Mouse (Mus musculus): Measurements from ENCODE around the gene Kdm1a.

GRCm38 (mm10) chr4:136599869-136600268 is 2.7 kb downstream of the Kdm1a start:
- no peak for TF ChIP-seq POLR2A (IDR thresholded peaks at IDR 0.05; ENCODE audit: insufficient read depth, low read length)
- no peak for TF ChIP-seq EP300 (IDR thresholded peaks at IDR 0.05; ENCODE audit: insufficient read depth, low read depth, low read length)
- no peak for TF ChIP-seq CTCF (IDR thresholded peaks at IDR 0.05; ENCODE audit: low read depth, low read length)
